7 mouse cellular contexts compared by ENCODE assay signal in the genomic region with DNA sequence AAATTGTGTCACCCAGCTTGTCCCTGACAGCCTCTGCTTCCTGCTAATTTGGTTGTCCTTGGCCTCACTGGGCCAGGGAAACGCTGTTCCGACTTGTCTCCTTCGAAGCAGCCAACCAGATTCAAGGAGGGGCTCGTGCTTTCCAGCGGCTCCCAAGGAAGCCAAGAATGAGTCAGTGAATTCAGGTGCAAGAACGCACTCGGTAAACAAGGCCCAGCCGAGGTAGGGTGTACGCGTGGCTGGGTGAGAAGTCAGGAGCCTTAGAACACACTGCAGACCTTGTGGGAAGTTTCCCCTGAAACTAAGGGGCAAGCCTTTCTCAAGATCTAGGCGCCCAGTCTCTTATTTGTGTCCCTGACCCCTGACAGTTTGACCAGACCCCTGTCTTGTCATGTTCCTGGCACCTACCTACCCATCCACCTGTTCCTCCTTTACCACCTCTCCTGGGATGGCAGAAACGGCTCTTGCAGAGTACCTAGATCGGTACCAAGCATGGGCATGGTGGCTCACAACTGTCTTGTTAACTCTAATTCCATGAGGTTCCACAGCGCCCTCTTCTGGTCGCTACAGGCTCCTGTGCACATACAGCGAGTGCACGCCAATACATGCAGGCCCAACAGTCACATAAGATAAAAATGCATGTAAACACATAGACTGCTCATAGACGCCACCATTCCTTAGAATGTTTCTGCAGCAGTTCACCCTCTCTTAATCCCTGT. TPM values are rescaled to one million over a fixed set of nuclear protein-coding genes. Genes with fewer than 3 reads are reported as not detected.
DNase-seq lines count a peak whose midpoint lies in the region; ATAC-seq lines count a peak whose summit lies in the region.

A gene (minus strand): TSS at position 10 of the 719 bp plus-strand sequence.

- H3K4me2 ChIP-seq in intestine, embryonic 16.5 days (ENCODE audit: low read depth, low read length), result peak within 1 kb of the TSS; percentile 34
- H3K4me2 ChIP-seq in limb, embryonic 11.5 days (ENCODE audit: low read depth, severe bottlenecking), result no peak within 1 kb of the TSS
- H3K4me2 ChIP-seq in midbrain, embryonic 12.5 days (replicated peaks), result no peak within 1 kb of the TSS

- 18% methylated on average over 18 of the region's 18 CpGs for WGBS in intestine, embryonic 16.5 days
- WGBS in limb, embryonic 11.5 days, result 26% methylated on average over 18 of the region's 18 CpGs
- WGBS in midbrain, embryonic 12.5 days, result 19% methylated on average over 18 of the region's 18 CpGs

- H3K27ac ChIP-seq in intestine, embryonic 16.5 days (ENCODE audit: low read length), result peak within 1 kb of the TSS; percentile 84
- H3K27ac ChIP-seq in limb, embryonic 11.5 days (replicated peaks; ENCODE audit: low read depth, low read length), result no peak within 1 kb of the TSS
- no peak within 1 kb of the TSS for H3K27ac ChIP-seq in midbrain, embryonic 12.5 days (replicated peaks)

- peak within 1 kb of the TSS; percentile 22 for H3K4me3 ChIP-seq in intestine, embryonic 16.5 days (ENCODE audit: low read length)
- no peak within 1 kb of the TSS for H3K4me3 ChIP-seq in limb, embryonic 11.5 days (ENCODE audit: low read depth, low read length)
- H3K4me3 ChIP-seq in midbrain, embryonic 12.5 days, result no peak within 1 kb of the TSS

- peaks cover 15% of the 10 kb centered on the region; the same call in 1 of the 2 replicates for H3K4me1 ChIP-seq in intestine, embryonic 16.5 days (ENCODE audit: control insufficient read depth, insufficient read depth, low read length)
- H3K4me1 ChIP-seq in limb, embryonic 11.5 days (ENCODE audit: control insufficient read depth, insufficient read depth, low read length), result peaks cover 4% of the 10 kb centered on the region; the same call in 1 of the 2 replicates
- no peaks in the 10 kb centered on the region for H3K4me1 ChIP-seq in midbrain, embryonic 12.5 days

- no peaks in the 10 kb centered on the region for H3K9me3 ChIP-seq in intestine, embryonic 16.5 days (ENCODE audit: control insufficient read depth, low read length)
- no peaks in the 10 kb centered on the region for H3K9me3 ChIP-seq in limb, embryonic 11.5 days (ENCODE audit: control insufficient read depth, low read length)
- H3K9me3 ChIP-seq in midbrain, embryonic 12.5 days, result no peaks in the 10 kb centered on the region

- no peaks in the 10 kb centered on the region for H3K36me3 ChIP-seq in intestine, embryonic 16.5 days (ENCODE audit: control insufficient read depth, insufficient read depth, low read length)
- no peaks in the 10 kb centered on the region for H3K36me3 ChIP-seq in limb, embryonic 11.5 days (ENCODE audit: control insufficient read depth, insufficient read depth, low read length)
- no peaks in the 10 kb centered on the region for H3K36me3 ChIP-seq in midbrain, embryonic 12.5 days

- H3K9ac ChIP-seq in intestine, embryonic 16.5 days (ENCODE audit: low read depth, low read length), result peak within 1 kb of the TSS; percentile 51; the same call in 1 of the 2 replicates
- H3K9ac ChIP-seq in limb, embryonic 11.5 days (ENCODE audit: low read length), result no peak within 1 kb of the TSS
- H3K9ac ChIP-seq in midbrain, embryonic 12.5 days (replicated peaks), result no peak within 1 kb of the TSS

- ATAC-seq in intestine, embryonic 16.5 days, result peak; percentile 89
- no peak for ATAC-seq in limb, embryonic 11.5 days (ENCODE audit: insufficient number of reproducible peaks, low FRiP score, low TSS enrichment, low read depth)
- ATAC-seq in midbrain, embryonic 12.5 days (ENCODE audit: low FRiP score, low read depth), result 0 out of 2 replicates have a peak, but pooled peaks have one; percentile 44

- peak; percentile 87 for DNase-seq in adrenal gland, postnatal 10 days
- DNase-seq in embryo, embryonic 11 days, result peak; percentile 86
- peak; percentile 53 to 78 for DNase-seq in gastrocnemius, postnatal 4 days (ENCODE audit: low spot score in 2 of 2)
- DNase-seq in limb, embryonic 11.5 days (ENCODE audit: low spot score), result peak; percentile 77
- peak; percentile 34 to 65 for DNase-seq in spleen, postnatal 14 days (ENCODE audit: low spot score in 2 of 2)

- H3K27me3 ChIP-seq in intestine, embryonic 16.5 days (replicated peaks; ENCODE audit: control insufficient read depth, insufficient read depth, low read length), result no peaks in the 10 kb centered on the region
- H3K27me3 ChIP-seq in limb, embryonic 11.5 days (ENCODE audit: control insufficient read depth, insufficient read depth, low read length), result no peaks in the 10 kb centered on the region
- H3K27me3 ChIP-seq in midbrain, embryonic 12.5 days, result no peaks in the 10 kb centered on the region; the same call in 1 of the 2 replicates

RNA-seq across cellular contexts. Expression of the gene that starts here (rescaled TPM):
- total RNA-seq in adrenal gland, postnatal 10 days (2021), result 10 to 100 TPM; 35.6 to 46.8 TPM
- total RNA-seq in gastrocnemius, postnatal 4 days (2021), result 10 to 100 TPM; 41.6 to 45.1 TPM
- polyA plus RNA-seq in intestine, embryonic 16.5 days (2015; fragmentation: Nextera tagmentation; extraction: Ambion mirVana), result 89.5 and 93.9 TPM in 2 replicates
- polyA plus RNA-seq in limb, embryonic 11.5 days (2014; fragmentation: Nextera tagmentation; extraction: Ambion mirVana), result 19.0 and 20.5 TPM in 2 replicates
- 61.1 and 65.8 TPM in 2 replicates for polyA plus RNA-seq in midbrain, embryonic 12.5 days (2016; fragmentation: Nextera tagmentation; extraction: Ambion mirVana)
